Mouse (Mus musculus): ENCODE data around the gene Fbp1.
"Not testable (repeated sequence)": the region's sequence is repeated elsewhere in the genome, so short reads cannot be mapped to it uniquely, and the experiment has no call there.

Fbp1 gene

DNA sequence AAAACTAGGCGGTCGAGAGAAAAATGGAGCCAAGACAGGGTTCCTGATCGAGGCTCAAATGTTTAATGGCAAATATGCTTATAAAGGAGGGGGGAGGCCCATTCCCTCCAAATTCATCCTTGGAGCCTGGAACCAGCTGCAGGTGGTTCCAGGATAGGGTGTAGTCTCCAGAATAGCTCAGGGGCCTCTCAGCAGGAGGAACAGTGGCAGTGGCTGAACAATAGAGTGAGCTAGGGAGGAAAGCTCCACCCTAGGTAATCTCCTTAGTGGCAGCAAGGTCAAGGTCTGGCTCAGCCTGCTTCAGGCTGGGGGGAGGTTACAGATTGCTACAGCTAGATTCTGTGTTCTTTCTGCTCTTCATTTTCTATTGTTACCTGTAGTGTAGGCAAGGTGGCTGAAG lies 72.4 kb downstream of the Fbp1 start:
- not testable (repeated sequence) for DNase-seq

Measured in cerebellum, adult 11 months (tissue).